Mouse (Mus musculus): ENCODE results near the gene Mctp1.

Mctp1 gene

DNA sequence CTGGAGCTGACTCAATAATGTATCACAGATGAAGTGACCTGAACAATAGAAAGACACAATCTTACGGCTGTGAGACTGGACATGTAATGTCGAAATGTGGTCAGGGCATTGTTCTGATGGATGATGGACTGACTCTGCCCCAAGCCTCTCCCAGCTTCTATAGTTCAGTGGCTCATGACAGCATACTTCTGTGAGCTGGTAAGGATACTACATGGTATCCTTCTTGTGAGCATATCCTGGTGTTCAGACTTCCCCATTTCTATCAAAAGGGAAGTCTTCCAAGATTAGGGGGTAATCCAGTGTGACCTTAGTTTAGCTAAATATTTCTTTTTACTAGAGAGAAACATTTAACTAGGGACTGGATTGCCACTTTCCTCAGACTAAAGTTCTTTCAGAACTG is 227.2 kb downstream of the Mctp1 start:
- in situ Hi-C loops (cut with MboI, MseI): no loop called here

DNA sequence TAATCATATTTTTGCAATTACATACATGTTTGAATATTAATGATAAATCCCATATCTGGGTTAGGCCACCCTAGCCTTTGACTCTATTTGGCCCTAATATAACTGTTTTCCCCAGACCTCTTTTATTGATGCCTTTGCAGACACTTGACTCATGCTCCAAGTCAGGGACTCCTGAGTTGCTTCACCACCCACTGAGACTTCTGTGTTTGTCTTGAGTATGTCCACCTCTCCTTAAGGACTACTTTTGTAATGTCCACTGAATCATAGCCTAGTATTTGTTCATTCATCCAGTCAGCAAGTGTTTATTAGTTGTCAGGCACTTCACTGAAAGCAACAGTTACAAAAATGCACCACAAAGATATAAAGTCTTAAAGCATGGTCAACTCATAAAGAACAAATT is 235.8 kb downstream of the Mctp1 start:
- in situ Hi-C loops (cut with MboI, MseI): no loop called here

DNA sequence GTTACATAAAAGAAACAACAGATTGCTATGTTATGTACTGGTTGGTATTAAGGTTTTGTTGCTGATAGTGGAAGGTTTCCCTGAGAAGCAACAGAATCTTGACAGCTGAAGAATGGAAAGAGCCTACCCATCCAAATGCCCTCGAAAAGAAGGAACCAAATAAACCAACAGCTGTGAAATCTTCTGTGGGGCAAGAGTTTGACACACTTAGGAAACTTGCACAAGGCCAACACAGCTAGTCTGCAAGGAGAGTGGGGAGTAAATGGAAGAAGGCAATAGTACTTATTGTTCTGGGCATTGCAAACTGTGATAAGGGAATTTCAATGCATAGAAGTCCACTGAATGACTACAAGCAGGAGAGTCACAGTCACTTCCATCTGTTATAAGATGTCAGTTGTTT is 236.2 kb downstream of the Mctp1 start:
- in situ Hi-C loops (cut with MboI, MseI): no loop called here

DNA sequence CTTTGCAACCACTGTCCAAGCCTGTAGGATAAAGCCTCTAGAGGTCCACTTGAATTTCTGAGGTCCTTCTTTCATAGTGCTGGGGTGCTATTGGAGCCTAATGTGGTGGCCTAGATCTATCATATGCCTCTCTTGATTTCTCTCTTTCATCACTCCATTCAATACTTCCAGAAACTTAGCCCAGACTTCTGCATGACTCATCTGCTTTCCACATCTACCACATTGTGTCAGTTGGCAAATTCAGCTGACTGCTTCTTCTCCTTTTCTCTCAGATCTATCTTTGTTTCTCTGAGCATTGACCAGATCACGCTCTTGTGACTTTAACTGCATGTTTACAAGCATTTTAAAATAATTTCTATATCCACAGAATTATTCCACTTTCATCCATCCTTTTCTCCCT is 249.4 kb downstream of the Mctp1 start:
- in situ Hi-C loops (cut with MboI, MseI): no loop called here

DNA sequence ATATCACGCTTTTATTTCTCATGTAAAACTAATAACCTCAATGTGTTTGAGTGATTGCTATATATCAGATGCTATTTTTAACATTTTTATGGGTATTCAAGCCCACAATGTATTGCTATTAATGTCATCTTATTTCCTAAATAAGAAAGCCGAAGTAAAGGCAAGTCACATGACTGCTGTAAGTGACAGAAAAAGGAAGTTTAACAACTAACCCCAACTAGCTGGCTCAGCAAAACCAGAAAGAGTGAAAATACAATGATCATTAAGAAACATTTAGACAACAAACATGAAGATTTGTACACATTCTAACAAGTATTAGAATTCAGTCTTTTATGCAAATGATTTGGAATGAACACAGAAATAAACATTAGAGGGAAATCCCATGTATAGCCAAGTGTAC is 253.9 kb downstream of the Mctp1 start:
- in situ Hi-C loops (cut with MboI, MseI): no loop called here

DNA sequence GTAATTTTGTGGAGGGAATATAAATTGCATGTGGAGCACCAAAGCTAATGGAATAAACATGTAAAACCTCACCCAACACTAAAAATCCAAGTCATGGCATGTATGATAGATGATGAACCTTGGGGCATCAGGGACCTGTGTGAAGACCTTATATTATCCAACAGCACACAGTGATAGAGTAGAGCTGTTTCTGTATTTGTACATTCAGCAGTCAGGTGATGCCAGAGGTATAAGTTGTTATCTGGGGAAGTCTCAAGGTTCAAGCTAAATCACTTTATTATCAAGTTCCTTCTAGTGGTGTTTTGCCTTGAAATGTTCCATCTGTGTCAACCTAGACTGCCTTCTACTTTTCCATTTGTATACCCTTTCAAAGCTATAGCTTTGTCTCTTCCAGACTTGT is 275.2 kb downstream of the Mctp1 start:
- in situ Hi-C loops (cut with MboI, MseI): no loop called here

DNA sequence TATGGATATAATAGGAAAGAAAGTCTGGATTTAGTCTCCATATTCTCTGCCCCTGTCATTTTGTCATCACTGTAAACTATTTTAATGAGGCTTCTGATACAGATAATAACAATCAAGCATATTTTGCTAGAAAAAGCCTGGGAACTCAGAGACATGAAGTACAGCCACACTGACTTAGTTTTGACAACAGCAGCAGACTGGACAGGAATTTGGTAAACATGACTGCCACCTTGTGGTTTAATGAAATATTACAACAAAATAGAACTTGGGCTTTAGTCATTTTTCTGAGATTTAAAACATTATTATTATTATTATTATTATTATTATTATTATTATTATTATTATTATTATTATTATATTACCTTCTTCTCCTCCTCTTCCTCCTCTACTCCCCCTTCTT is 297.0 kb downstream of the Mctp1 start:
- in situ Hi-C loops (cut with MboI, MseI): loop anchor here (5.0 kb wide), 1 partner anchor 264 kb away; no protein-coding TSS in a partner anchor

DNA sequence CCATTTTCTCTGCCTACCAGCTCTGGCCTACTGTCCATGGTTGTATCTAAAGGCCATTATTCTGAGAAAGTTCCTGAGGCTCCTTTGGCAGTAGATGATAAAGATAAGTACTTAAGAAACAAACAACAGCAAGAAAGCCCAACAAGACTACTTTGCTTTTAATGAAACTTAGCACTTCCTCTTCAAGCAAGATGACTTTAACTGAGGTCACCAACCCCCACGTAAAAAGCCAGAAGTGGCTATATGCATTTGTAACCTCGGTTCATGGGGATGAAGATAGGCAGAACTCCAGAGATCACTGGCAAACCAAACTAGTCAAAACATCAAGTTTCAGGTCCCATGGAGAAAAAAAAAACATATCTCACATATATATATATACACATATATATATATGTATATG is 305.0 kb downstream of the Mctp1 start:
- in situ Hi-C loops (cut with MboI, MseI): no loop called here

DNA sequence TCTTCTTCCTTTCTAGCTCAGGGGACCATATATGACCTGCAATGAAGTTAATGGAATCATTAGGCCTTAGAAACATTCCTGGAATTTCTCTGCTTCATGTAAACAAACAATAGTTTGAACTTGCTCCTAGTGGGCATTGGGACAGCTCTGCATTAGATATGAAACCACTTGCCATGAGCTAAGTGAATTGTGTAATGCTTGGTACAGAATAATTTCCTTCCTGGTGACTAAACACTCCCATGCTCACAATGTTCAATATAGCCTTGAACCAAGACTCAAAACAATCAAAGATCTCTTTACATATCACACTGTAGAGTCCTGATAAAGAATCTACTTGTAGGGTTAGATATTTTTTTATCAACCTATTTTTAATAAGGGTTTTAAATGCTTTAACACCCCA is 305.8 kb downstream of the Mctp1 start:
- in situ Hi-C loops (cut with MboI, MseI): no loop called here

DNA sequence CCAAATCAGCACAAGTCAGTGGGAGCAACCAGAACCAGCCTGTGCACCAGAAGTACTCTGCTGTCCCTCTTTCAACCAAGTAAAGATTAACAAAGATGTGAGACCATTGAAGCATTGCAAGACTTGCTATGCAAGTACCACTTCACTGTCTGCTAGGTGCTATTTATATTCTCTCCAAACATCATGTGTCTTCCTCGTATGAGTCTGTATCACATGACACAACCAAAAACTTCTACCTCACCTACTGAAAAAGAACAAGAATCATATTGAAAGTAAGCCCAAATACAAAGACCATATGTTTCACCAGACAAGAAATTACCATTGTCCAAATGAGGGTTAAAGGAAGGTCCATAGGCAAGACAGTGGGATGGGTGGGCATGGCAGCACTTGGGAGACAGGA is 306.4 kb downstream of the Mctp1 start:
- in situ Hi-C loops (cut with MboI, MseI): no loop called here

DNA sequence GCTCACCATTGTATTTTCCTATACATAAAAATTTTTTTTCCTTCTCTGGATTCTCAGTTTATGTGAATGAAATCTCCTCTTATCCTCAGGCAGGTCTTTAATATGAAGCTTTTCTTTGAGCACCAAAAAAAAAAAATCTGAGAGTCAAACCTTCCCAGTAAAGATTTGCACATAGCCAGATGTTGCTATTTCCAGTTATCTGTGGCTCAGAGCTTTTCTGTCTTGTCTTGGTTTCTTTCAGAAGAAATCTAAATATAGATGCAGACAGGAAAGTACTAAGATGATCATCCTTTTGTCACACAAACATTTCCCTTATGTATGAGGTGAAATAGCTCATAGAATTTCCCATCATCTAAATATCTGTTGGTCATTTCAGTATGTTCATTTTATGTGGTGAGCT is 349.7 kb downstream of the Mctp1 start:
- in situ Hi-C loops (cut with MboI, MseI): no loop called here

DNA sequence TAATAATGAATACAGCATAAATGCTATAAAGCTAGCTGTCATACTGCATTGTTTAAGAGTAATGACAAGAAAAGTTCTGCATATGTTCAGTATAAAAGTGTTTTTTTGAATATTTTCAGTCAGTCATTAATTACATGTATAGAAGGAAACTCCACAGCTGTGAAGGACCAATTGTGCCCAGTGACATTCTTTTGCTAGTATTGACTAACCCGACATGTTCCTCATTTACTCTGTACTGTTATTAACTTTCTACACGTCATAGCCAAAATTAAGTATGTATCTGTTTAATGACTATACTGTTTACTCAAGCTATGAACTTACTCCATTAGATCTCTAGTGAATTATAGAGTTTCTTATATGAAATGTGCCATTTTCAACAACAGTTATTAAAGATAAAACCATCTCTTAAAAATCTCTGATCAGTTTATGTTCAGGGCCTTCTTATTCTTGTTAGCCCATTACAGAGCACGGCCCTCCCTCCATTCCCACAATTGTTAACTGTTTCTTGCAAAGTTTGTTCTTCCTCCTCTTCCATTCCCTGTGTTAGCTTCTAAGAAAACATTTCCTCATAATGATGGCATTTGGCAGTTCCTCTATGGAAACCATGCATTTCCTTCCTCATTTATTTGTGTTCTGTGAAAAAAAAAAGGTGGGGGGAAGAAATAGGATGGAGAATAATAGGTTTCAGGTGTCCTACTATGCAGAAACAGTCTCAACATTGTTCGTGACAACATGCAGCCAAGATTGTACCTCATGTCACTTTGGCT is 366.5 kb downstream of the Mctp1 start:
- in situ Hi-C loops (cut with MboI, MseI): no loop called here

DNA sequence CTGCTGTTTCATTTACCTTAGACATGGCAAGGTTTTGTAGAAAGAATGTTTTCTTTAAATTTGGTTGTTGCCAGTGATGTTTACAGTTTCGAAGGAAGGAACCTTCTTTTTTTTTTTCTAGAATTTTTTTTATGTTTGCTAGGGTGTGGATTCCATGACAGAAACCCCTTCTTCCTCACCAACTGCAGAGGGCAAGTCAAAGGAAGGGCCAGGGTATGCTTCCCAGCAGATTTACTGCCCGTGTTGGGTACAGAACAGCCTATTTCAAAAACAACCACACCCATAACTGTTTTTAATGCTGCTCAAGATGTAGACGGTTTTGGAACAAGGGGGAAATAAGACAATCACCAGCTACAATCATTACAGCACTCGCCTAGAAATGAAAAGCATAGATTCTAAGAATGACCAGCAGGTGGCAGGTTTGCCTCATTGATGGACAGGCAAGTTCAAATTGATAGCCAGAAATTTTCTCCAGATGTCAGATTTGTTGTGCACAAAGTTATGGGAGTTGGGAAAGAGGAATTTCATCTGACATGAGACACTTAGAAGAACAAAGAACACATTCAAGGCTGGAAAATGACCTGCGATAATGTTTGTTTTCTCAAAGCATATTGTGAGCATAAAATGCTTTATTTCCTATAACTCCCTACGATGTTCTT is 375.6 kb downstream of the Mctp1 start:
- in situ Hi-C loops (cut with MboI, MseI): no loop called here

DNA sequence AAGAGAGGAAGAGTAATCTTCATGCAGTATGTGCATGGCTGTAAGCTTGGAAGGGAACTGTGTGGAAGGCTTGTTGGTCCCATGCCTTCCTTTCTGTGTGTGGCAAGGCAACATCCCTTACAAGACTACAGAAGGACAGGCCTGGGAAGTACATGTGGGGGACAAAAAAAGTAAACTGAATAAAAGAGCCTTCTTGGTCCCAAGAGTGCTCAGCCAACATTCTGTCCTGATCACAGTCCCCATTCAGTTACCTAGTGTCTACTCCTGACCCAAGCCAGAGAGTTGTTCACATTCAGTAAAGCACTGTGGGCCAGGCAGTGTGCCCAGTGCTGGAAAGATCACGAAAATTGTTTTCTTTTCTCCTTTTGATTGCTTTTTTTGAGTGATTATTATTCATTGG is 415.3 kb downstream of the Mctp1 start:
- in situ Hi-C loops (cut with MboI, MseI): no loop called here

DNA sequence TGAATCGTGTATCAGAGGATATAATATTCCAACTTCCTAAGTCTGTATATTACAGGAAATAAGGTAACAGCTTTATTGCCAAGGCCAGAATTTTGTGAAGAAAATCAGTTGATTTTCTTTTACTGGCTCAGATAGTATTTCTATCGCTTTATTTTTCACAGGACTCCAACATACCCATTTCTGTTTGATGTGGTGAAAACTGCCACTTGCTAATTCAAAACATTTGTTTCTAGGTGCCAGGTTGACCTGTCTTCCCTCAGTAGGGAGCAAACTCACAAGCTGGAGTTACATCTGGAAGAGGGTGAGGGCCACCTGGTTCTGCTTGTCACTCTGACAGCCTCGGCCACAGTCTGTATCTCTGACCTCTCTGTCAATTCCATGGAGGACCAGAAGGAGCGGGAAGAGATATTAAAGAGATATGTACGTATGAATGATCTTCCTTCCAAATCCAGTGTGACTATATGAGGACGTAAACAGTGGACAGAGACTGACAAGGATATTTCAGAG is 416.8 kb downstream of the Mctp1 start:
- in situ Hi-C loops (cut with MboI, MseI): no loop called here

DNA sequence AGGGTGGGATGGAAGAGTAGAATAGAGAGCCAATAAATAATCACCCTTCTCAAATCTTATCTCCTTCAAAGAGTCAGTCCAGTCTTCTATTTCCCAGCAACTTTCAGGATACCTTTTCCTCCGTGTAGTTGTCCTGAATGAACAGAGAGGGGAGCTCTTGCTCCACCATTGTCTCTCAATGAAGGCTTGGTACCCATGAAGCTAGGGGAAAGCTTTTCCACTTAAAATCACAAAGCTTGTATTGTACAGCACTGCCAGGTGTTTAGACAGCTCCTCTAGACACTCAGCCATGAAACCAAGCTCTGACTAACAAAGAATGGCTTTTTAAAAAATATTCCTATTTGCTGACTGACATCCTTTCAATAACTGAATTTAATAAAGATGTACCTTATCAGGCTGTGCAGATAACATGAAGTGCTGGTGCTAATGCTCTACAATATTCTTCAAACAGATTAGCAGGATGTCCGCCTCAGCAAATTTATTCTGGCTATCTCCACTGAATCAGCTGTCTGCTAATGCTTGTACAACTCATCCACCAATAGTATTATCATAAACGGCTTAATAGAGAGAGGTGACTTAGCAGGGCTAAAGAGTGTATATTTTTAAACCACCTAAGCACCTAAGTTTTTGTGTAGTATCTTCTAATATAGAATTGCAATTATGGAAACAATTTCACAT is 417.9 kb downstream of the Mctp1 start:
- in situ Hi-C loops (cut with MboI, MseI): no loop called here

DNA sequence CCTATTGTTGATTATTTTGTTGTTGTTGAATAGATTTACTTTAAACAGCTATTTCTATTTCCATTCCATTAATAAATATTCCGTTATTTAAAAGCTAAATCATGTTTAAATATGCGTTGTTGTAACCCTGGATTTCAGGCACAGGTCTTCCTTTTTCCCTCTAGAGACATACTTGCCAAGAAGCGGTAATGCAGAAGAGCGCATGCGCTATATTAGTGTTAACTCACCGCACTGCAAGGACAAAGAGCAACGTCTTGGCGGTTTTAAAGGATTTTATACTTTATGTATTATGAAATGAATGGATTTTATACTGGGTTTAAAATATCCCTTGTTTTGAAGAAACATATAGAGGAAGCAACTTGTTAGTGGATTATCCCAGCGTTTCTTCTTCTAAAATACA is 418.6 kb downstream of the Mctp1 start:
- in situ Hi-C loops (cut with MboI, MseI): no loop called here

DNA sequence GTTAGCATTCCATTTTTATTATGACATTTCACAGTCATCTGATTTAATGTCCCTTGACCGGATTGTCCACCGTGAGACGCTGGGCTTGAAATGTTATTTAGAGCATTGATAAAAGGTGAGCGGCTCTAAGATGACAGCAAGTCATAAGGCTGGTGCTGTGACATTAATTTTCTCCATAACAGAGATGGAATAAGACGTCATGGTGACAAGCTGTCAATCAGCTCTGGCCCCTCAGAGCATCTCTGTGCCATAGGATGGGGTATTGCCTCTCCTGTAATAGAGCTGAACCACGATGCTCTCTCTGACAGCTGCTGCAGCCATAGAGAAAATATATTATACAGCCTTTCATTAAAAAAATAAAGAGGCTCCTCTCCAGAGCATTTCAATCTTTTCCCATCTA is 419.5 kb downstream of the Mctp1 start:
- in situ Hi-C loops (cut with MboI, MseI): no loop called here

DNA sequence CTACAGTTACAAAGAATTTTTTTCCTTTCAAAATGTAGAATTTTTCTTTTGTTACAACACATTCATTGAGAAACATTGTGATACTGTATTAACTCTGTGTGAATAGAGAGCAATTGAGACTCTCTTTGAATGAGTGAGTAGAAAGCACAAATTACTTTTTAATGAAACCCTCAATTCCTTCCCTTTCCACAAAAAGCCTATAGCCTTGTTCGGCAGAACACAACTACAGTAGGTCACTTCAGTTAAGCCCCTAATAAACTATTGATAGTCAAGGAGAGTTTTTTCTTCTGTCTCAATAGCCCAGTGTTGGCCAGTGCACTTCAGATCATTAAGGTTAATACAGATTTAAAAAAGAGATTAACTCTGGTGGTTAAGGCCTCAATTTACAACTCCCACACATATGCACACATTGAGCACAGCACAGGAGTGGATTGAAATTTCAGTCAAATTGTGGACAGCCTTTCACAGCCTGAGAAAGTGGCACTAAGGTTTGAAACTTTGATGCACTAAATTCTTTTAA is 424.6 kb downstream of the Mctp1 start:
- in situ Hi-C loops (cut with MboI, MseI): no loop called here

DNA sequence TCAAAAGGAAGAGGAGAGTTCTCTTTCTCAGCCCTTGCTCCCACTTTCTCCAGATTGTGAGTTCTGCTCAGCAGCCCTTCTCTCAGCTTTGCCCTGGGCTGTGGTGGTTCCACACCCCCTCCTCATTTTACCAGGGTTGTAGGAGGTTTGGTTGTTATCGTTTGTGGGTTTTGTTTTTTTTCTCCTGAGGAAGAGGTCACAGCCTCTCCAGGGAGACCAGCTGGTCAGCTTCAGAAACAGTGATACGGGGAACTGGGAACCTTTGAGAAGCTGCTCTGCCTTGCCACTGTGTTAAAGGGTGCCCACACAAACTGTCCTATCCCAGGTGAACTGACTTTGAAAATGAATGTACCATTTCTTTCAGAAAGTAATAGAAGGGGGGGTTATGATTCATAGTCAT is 425.5 kb downstream of the Mctp1 start:
- in situ Hi-C loops (cut with MboI, MseI): no loop called here

DNA sequence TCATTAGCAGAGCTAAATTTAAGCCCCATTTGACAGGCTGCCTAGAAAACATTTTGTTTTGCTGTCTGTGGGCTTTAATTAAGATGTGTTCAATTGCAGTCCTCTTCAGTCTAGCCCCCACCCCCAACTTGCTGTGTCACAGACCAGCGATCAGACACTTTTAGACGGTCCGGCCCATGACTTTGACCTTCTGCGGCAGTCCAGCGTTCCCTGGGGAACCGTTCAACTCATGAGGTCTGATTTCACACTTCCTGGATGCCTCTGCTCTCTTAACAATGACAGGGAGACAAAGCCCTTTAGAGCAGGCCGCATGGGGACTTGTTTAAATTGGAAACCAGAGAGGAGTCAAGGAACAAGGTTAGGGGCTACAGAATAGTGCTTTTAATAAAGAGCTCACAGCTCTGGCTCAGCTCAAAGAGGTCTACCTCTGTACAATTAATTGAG is 426.2 kb downstream of the Mctp1 start:
- in situ Hi-C loops (cut with MboI, MseI): no loop called here

DNA sequence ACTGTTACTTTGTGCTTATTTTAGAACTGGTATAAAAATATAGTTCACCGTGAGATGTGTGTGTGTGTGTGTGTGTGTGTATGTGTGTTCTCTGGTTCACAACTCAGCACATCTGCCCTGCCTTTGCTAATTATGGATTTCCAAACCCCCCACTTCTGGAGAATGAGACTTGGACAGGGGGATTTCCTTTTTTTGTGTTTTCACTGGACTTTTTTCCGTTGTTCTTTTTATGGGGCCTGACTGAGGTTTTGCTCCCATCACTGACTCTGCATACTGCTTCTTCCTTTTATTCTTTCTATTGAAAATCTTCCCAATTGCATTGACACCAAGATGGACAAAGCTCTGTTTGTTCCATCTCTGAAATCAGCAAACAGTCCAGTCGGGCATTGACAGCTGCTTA is 438.7 kb downstream of the Mctp1 start:
- in situ Hi-C loops (cut with MboI, MseI): no loop called here
